Mouse (Mus musculus): ENCODE measurements around the gene Prdx3.

DNA sequence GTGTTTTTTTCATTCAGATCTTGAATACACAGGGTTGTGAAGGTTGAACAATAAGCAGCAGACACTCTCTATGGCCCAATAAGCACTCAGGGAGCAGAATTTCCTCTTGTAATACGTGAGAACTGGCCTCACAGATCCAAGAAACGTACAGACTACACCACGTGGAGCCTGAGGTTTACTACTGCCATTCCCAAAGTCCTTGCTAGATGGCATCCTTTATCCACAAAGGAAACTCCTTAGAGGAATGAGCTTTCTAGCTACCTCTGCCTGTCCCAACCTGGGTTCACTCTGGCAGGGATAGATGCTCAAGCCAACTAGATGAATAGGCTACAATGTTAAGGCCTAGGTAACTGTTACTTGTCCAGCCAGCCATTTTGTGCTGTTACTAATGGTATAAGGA lies 8.8 kb upstream of the Prdx3 start:
- no peak for TF ChIP-seq POLR2A (IDR thresholded peaks at IDR 0.05; ENCODE audit: low read depth, low read length)
- no peak for TF ChIP-seq CTCF (IDR thresholded peaks at IDR 0.05; ENCODE audit: extremely low read depth, insufficient read depth, insufficient read length, insufficient replicate concordance)
